Mouse (Mus musculus) spleen, adult 2 months (tissue): ENCODE measurements around the gene Gm20388.

Source experiments
- CTCF ChIP-seq: fragments of 200-500 bp; IDR thresholded peaks from 2 replicates; pipeline ENCODE4 v1.5.1; 2011; ENCODE audit warnings: mild to moderate bottlenecking, inconsistent platforms; ENCODE audit not compliant: insufficient read depth, insufficient read length, insufficient replicate concordance; ENCODE audit errors: extremely low read depth
- POLR2A ChIP-seq: fragments of 200-500 bp; IDR thresholded peaks from 2 replicates; pipeline ENCODE4 v1.6.1; 2011; ENCODE audit warnings: low read depth, low read length, inconsistent platforms

- TF ChIP-seq CTCF, result no peak
- TF ChIP-seq POLR2A, result no peak
Observed at GRCm38 (mm10) chr8:122421376-122422070, 2510.9 kb downstream of the Gm20388 start, which contains the start of gene Il17c.
